Mouse (Mus musculus) gastrocnemius, adult 2 months (tissue): Measurements from ENCODE around the gene Gdf9. TPM values are rescaled to one million over a fixed set of nuclear protein-coding genes. Genes with fewer than 3 reads are reported as not detected.

Experiments used
- DNase-seq: peaks from one replicate; pipeline ENCODE4 v3.0.0; 2022
- H3K27ac ChIP-seq: fragments of 200-600 bp; 2 replicates; pipeline ENCODE4 v1.8.1; 2022; ENCODE audit warnings: mild to moderate bottlenecking
- H3K4me3 ChIP-seq: fragments of 200-600 bp; 2 replicates; pipeline ENCODE4 v1.8.1; 2022; ENCODE audit warnings: mild to moderate bottlenecking, moderate library complexity
- CTCF ChIP-seq: fragments of 200-600 bp; IDR thresholded peaks from 2 replicates; pipeline ENCODE4 v1.8.1; 2022; ENCODE audit warnings: antibody characterized with exemption, mild to moderate bottlenecking, moderate library complexity
- intact Hi-C: fragments of 180-260 bp; cut with DNase I; formaldehyde crosslinking; loops from one replicate; pipeline ENCODE4 v1.15.1; 2025
- microRNA-seq: library from miRNA; unstranded; fragments of <30 nt; microRNA quantifications from one replicate; pipeline ENCODE4 v1.2.0, GENCODE M21; 2021
- total RNA-seq, 2 experiments: library from RNA; stranded (reverse); gene quantifications; 2 replicates each; pipeline ENCODE4 v1.2.3; 2021

The Gdf9 gene
- total RNA-seq, 2 experiments from 2014 or later = 0.26 to 0.61 TPM

GRCm38 (mm10) chr11:53486351-53486750 is 55.5 kb downstream of the Gdf9 start:
- Histone ChIP-seq H3K27ac (no peak overlapping the region), H3K4me3 (no peak overlapping the region)
- TF ChIP-seq CTCF = no peak
- intact Hi-C loops = no loop called here
- DNase-seq = no peak

GRCm38 (mm10) chr11:53486822-53487594 is 56.2 kb downstream of the Gdf9 start:
- no peak for TF ChIP-seq CTCF
- Histone ChIP-seq H3K27ac (no peak overlapping the region), H3K4me3 (peak overlapping the region; percentile 17; the same call in 1 of the 2 replicates)
- DNase-seq = no peak
- intact Hi-C loops = no loop called here

Small RNA genes lying within 50 kb of the gene (microRNA-seq; reads per million reads assigned to microRNA genes)
- gene Mir6920 = not detected

Other genes with a start within 250 kb of the Gdf9 start
- gene Hspa4, start 130.6 kb upstream of the Gdf9 start, total RNA-seq = 100 to 1,000 TPM in 1 of 2 experiments, 10 to 100 TPM in 1; 80.2 to 106 TPM
- 1 to 10 TPM; 5.5 to 9.4 TPM for gene Zcchc10, start 106.3 kb upstream of the Gdf9 start, total RNA-seq
- 100 to 1,000 TPM in 1 of 2 experiments, 10 to 100 TPM in 1; 99.7 to 107 TPM for gene Aff4, start 80.2 kb upstream of the Gdf9 start, total RNA-seq
- not detected for gene Leap2, start 7.9 kb upstream of the Gdf9 start, total RNA-seq
- 1,000 to 10,000 TPM; 1,156 to 1,696 TPM for gene Uqcrq, start 192 bp upstream of the Gdf9 start, total RNA-seq
- not detected for gene Gm10447, start 26.1 kb downstream of the Gdf9 start, total RNA-seq
- gene Shroom1, start 26.2 kb downstream of the Gdf9 start, total RNA-seq = under 1 TPM; 0.36 to 0.54 TPM
- not detected for gene Gm9837, start 39.5 kb downstream of the Gdf9 start, total RNA-seq
- not detected for gene Gm9945, start 49.1 kb downstream of the Gdf9 start, total RNA-seq
- gene Sowaha, start 49.3 kb downstream of the Gdf9 start, total RNA-seq = under 1 TPM; 0.06 to 0.15 TPM
- gene Sept8, start 88.2 kb downstream of the Gdf9 start, total RNA-seq = 10 to 100 TPM in 1 of 2 experiments, 1 to 10 TPM in 1; 9.5 to 14.0 TPM
- 1 to 10 TPM; 4.6 to 6.3 TPM for gene Kif3a, start 136.4 kb downstream of the Gdf9 start, total RNA-seq
- gene Il4, start 187.6 kb downstream of the Gdf9 start, total RNA-seq = not detected
- not detected for gene Il13, start 203.7 kb downstream of the Gdf9 start, total RNA-seq